Mouse (Mus musculus) thymus, adult 2 months (tissue): ENCODE measurements around the gene A730049H05Rik.

Source experiments
- CTCF ChIP-seq: fragments of 200-500 bp; IDR thresholded peaks from 2 replicates; pipeline ENCODE4 v1.5.1; 2012; ENCODE audit warnings: mild to moderate bottlenecking, control low read depth, low read length, moderate library complexity, borderline replicate concordance; ENCODE audit not compliant: control insufficient read depth, poor library complexity, insufficient read depth; ENCODE audit errors: extremely low read depth
- POLR2A ChIP-seq: fragments of 200-500 bp; IDR thresholded peaks from 2 replicates; pipeline ENCODE4 v1.6.1; 2012; ENCODE audit warnings: mild to moderate bottlenecking, low read length, control low read depth, moderate library complexity; ENCODE audit not compliant: control insufficient read depth, poor library complexity, insufficient read depth; ENCODE audit errors: extremely low read depth

GRCm38 (mm10) chr6:92860285-92860912 is 44.1 kb downstream of the A730049H05Rik start:
- TF ChIP-seq CTCF = no peak
- TF ChIP-seq POLR2A = no peak
